Mouse (Mus musculus): ENCODE measurements around the gene Gm48551. TPM values are rescaled to one million over a fixed set of nuclear protein-coding genes. Genes with fewer than 3 reads are reported as not detected.

The Gm48551 gene
- total and polyA plus RNA-seq, 3 experiments: 1.8 to 2.9 (median 2.5) TPM

DNA sequence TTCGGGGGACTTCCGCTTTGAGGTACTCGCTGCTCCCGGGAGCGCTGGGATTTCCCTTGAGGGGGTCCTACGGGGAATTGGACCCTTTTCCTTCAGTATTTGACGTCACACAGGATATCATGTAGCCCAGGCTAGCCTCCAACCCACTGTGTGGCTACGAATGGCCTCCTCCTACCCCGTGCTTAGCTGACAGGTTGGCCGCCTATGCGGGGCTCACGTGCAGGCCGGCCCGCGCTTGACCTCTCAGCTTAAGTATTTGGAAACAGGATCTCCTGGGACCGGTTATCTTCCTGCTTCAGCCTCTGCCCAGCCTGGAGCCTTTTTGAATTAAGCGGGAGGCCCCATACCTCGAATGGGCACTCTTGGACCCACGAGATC is 328 bp downstream of the Gm48551 start:
- no peak for DNase-seq

GRCm38 (mm10) chr10:81385603-81386306 is 1.5 kb downstream of the Gm48551 start:
- no peak for DNase-seq

- DNase-seq: no peak
These were observed 3.5 kb downstream of the Gm48551 start for GRCm38 (mm10) chr10:81387716-81388115.

DNA sequence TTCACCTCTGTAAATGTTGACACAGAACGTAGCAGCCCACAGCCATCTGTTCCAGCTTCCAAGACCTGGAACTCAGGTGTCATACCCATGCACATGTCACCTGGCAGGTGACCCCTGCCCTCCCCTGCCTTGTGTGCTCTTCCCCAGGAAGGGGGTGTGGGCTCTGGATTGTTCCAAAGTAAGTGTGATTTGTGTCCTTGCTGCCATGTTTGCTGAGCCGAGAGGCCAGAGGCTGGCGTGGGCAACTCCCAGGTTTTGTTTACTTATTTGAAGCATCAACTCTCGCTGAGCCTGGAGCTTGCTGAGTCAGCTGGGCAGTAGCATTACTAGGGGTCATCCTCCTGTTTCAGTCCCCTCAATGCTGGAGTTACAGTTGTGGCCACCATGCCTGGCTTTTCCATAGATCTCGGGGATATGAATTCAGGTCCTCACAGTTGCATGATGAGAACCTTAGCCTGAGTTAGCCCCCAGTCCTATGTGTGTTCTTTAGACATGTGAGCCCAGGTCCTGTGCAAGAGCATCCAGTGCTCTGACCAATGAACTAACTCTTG is 4.3 kb downstream of the Gm48551 start, which contains the start of gene Gm48552:
Gm48552 (plus strand) TSS at position 501 of the 551 bp plus-strand sequence.
- no peak for DNase-seq

GRCm38 (mm10) chr10:81389373-81389772 is 5.1 kb downstream of the Gm48551 start:
- peak; percentile 73 for DNase-seq

DNA sequence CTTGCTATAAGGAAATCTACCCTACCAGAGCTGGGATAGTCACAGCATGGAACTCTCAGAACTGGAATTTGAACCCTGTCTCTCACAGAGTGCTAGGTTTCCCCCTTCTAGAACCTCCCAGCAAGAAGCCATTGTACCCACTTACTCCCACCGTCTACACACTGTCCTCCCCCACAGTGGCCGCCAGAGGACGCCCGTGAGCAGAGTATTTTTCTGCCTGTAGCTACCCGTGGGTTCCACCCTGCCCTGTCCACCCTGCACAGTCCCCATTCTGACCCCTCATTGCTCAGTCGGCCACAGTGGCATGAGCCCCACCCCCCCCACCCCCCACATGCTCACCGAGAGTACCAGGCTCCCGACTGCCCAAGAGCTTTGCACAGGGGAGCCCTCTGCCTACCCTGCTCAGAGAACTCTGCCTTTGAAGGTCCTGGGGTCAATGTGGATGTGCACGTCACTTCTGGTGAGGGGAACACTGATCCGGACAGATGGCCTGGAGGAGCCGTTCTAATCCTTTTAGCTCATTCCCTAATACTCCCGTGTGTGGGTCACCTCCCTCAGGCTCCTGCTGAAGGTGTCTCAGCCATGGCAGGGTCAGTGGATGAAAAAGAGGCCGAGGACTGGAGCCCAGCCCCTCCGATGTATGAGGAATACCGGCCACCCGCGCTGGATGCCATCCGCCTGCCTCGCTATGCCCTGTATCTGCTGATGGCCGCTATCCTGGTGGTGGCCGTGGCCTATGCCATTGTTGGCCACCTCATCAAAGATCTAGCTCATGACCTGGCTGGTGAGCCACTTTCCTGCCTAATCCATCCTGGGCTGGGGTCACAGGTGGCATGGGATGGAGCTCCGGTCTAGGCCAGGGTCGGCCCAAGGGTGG is 5.8 kb downstream of the Gm48551 start:
- peak; percentile 78 for DNase-seq

DNA sequence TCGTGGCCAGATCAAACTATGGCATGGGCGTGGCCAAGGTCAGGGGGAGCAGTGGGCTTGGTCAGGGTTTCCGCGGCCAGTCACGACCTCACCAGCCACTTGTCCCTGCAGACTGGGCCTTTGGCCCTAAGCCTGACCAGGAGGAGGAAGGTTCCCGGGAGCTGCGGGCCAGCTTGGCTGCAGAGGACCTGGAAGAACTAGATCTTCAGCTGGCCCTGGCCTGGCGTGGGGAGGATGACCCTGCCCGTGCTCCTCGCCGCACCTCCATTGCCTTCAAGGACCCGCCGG is 6.4 kb downstream of the Gm48551 start:
- DNase-seq: no peak

GRCm38 (mm10) chr10:81392270-81392669 is 8.0 kb downstream of the Gm48551 start:
- DNase-seq: no peak

DNA sequence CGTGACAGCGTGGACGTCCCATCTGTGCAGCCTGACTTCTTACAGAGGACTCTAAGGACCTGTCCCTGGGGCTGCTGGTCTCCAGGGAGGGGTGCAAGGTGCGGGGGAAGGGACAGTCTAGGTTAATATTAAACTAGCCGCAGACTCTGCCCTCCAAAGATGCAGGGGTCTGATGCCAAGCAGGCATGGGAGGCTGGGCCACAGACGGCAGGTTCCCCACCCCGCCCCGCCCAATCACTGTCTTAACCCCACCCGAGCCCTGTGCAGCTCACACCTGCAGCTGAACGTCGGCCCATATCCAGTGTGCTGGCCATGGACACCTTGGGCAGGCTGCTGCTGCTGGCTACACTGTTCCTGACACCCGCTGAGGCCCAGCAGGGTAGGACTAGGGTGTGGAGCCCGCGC is 8.5 kb downstream of the Gm48551 start, which contains the start of gene Smim24:
Smim24 (plus strand) TSS at position 271 of the 405 bp plus-strand sequence.
- no peak for DNase-seq

DNA sequence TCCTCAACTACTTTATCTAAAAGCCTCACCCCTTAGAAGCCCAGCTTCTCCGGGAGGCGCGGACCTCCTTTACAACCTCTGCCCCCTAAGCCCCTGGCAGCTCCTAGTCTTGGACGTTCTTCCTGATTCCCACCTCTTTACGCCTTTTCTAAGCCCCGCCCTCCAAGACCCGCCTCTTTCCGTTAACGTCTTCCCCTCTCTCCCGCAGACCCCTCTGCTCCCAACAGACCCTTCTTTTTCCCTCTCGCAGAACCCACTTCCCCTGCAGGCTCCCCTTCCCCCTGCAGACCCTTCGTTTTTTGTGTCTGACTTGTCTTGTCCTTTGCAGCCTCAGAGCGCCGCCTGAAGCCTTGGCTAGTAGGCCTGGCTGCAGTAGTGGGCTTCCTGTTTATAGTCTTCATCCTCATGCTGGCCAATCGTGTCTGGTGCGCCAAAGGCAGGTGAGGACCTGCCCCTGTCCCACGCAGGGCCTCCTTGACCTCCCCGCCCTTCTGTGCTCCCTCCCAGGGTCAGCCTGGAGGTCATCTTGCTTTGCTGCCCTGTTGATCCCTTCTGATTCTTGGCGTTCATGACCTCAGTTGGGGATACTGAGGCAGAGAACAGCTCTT is 9.3 kb downstream of the Gm48551 start:
- peak; percentile 44 for DNase-seq

DNA sequence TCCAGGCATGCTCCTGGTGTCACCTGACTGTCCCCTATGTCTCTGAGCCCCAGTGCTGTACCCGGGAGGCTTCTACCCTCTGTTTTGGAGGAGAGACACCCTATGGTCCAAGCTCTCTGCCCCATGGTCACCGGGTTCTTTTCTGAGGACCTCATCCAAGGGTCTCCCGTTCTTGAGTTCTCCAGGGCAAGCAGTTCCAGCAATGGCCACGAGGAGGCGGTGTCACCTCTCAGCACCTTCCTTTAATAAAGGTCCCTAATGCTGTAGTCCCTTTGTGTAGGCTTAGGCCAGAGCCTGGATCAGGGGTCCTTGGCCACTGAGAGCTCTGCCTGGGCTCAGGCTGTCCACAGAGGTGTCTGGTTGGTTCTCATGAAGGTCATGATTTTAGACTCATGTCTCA is 10.9 kb downstream of the Gm48551 start:
- DNase-seq: peak; percentile 56

DNA sequence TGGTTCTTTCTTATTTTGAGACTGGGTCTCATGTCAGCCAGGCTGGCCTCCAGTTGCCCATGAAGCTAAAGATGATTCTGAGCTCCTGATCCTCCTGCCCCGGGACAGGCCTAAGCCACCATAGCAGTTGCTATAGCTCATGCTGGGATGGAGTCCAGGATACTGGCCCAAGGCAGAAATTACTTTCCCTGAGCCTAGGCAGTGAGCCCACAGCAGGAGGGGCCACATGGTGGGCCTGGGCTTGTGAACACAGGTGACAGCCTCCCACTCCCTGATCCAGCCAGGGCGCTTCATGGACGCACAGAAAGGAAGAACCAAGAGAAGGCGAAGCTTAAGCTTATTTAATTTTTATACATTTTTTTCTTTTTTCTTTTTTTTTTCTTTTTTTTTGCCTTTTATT is 11.6 kb downstream of the Gm48551 start:
- DNase-seq: no peak

GRCm38 (mm10) chr10:81396749-81397148 is 12.5 kb downstream of the Gm48551 start:
- no peak for DNase-seq

- DNase-seq: no peak
These were observed 15.0 kb downstream of the Gm48551 start for GRCm38 (mm10) chr10:81399296-81399695.

- no peak for DNase-seq
These were observed 15.6 kb downstream of the Gm48551 start for GRCm38 (mm10) chr10:81399798-81400308.

GRCm38 (mm10) chr10:81400371-81401204 is 16.3 kb downstream of the Gm48551 start:
- no peak for DNase-seq

- no peak for DNase-seq
These were observed 16.9 kb downstream of the Gm48551 start for GRCm38 (mm10) chr10:81401205-81401520.

- peak; percentile 75 for DNase-seq
These were observed 17.4 kb downstream of the Gm48551 start for GRCm38 (mm10) chr10:81401521-81402226.

DNA sequence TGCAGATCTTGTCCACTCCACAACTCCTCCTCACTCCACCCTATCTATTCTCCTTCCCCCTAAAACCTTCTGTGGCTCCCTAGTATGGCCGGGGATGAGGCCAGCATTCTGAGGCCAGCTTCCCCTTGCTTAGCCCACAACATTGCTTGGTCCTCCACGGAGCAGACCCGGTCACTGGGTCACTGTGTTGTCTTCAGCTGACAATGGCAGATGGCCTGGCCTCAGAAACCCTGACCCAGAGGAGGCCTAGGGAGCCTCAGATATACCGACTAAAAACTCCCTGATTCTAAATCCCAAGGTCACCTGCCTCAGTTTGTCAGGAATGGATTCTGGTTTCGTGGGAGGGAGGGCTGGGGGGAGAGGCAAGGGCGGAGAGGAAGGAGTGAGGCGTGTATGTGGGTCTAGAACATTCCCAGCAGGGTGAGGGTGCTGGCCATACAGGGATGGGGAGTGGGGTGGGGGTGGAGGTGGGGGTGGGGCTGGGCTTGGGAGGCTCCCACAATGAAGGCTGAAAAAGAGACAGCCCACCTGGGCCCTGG is 18.0 kb downstream of the Gm48551 start:
- no peak for DNase-seq

GRCm38 (mm10) chr10:81403511-81403910 is 19.2 kb downstream of the Gm48551 start:
- DNase-seq: no peak

DNA sequence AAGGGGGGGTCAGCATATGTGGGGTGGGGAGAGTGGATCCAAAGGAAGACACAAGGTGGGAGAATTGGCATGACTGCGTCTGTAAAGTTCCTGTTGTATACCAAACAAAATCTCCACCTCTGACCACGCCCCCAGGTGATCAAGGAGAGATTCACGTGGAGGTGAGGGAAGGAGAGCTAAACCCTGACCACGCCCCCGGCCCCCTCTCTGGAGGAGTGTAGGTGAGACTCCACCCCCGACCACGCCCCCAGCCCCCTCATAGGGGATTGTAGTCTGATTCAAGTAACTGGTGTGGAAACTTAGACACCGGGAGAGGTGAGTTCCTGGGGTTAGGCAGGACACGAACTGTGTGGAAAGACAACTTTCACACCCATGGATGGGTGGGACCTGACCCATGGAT is 19.8 kb downstream of the Gm48551 start:
- no peak for DNase-seq

All from adrenal gland, adult 2 months (tissue).